Comparison of ENCODE assay signal across 8 mouse cellular contexts in genomic region chr16:34440994-34441414, GRCm38 (mm10).
A peak's percentile ranks its signal among the peaks of the same experiment; 100 is the strongest.
DNase-seq lines count a peak whose midpoint lies in the region; ATAC-seq lines count a peak whose summit lies in the region.

No protein-coding gene starts in this region.

- no peaks in the 10 kb centered on the region for H3K27me3 ChIP-seq in embryonic facial prominence, embryonic 13.5 days
- H3K27me3 ChIP-seq in heart, embryonic 11.5 days (ENCODE audit: control insufficient read depth, insufficient read depth, low read length), result no peaks in the 10 kb centered on the region
- H3K27me3 ChIP-seq in lung, embryonic 16.5 days (ENCODE audit: control insufficient read depth, insufficient read depth, low read depth, low read length), result no peaks in the 10 kb centered on the region

- no peaks in the 10 kb centered on the region for H3K36me3 ChIP-seq in embryonic facial prominence, embryonic 13.5 days
- H3K36me3 ChIP-seq in heart, embryonic 11.5 days (ENCODE audit: control insufficient read depth, insufficient read depth, low read length), result no peaks in the 10 kb centered on the region
- H3K36me3 ChIP-seq in lung, embryonic 16.5 days (ENCODE audit: control insufficient read depth, insufficient read depth, low read length), result no peaks in the 10 kb centered on the region

- no peaks in the 10 kb centered on the region for H3K9me3 ChIP-seq in embryonic facial prominence, embryonic 13.5 days
- no peaks in the 10 kb centered on the region for H3K9me3 ChIP-seq in heart, embryonic 11.5 days (replicated peaks; ENCODE audit: control insufficient read depth, low read length)
- H3K9me3 ChIP-seq in lung, embryonic 16.5 days (ENCODE audit: control insufficient read depth, low read length), result no peaks in the 10 kb centered on the region

- peak; percentile 43 to 45 for DNase-seq in layer of hippocampus, adult 8-10 months (ENCODE audit: low spot score in 2 of 2)
- no peak for DNase-seq in layer of hippocampus, adult 11-12 months (ENCODE audit: low spot score)
- DNase-seq in kidney, adult 9 months, result peak; percentile 67
- DNase-seq in right cerebral cortex, postnatal 10 days (ENCODE audit: low spot score in 2 of 2), result peak; percentile 72 to 78
- no peak for DNase-seq in spleen, postnatal 10 days (ENCODE audit: low spot score in 2 of 2)

- peak overlapping the region; percentile 74 for H3K27ac ChIP-seq in embryonic facial prominence, embryonic 13.5 days
- H3K27ac ChIP-seq in heart, embryonic 11.5 days (ENCODE audit: low read depth, low read length), result peak overlapping the region; percentile 78
- peak overlapping the region; percentile 78 for H3K27ac ChIP-seq in lung, embryonic 16.5 days (ENCODE audit: low read length)

- H3K4me1 ChIP-seq in embryonic facial prominence, embryonic 13.5 days, result peaks cover 31% of the 10 kb centered on the region
- H3K4me1 ChIP-seq in heart, embryonic 11.5 days (ENCODE audit: control insufficient read depth, insufficient read depth, low read length), result peaks cover 20% of the 10 kb centered on the region
- H3K4me1 ChIP-seq in lung, embryonic 16.5 days (replicated peaks; ENCODE audit: control insufficient read depth, insufficient read depth, low read length), result peaks cover 32% of the 10 kb centered on the region

- WGBS in embryonic facial prominence, embryonic 13.5 days, result 37% methylated on average over 4 of the region's 4 CpGs
- 21% methylated on average over 4 of the region's 4 CpGs for WGBS in heart, embryonic 11.5 days (ENCODE audit: insufficient replicate concordance)
- WGBS in lung, embryonic 16.5 days, result 28% methylated on average over 4 of the region's 4 CpGs

- ATAC-seq in embryonic facial prominence, embryonic 13.5 days (ENCODE audit: insufficient number of reproducible peaks, insufficient read depth, low FRiP score, low TSS enrichment, low read depth), result 0 out of 2 replicates have a peak, but pooled peaks have one; percentile 43
- ATAC-seq in heart, embryonic 11.5 days (replicated peaks; ENCODE audit: insufficient number of reproducible peaks, low FRiP score, low TSS enrichment), result peak; percentile 77
- peak; percentile 97 for ATAC-seq in lung, embryonic 16.5 days (ENCODE audit: low read depth)

- no peak overlapping the region for H3K4me3 ChIP-seq in embryonic facial prominence, embryonic 13.5 days
- no peak overlapping the region for H3K4me3 ChIP-seq in heart, embryonic 11.5 days (ENCODE audit: low read depth, low read length)
- no peak overlapping the region for H3K4me3 ChIP-seq in lung, embryonic 16.5 days (ENCODE audit: low read length)

- H3K9ac ChIP-seq in embryonic facial prominence, embryonic 13.5 days, result no peak overlapping the region
- no peak overlapping the region for H3K9ac ChIP-seq in heart, embryonic 11.5 days (ENCODE audit: low read depth, low read length)
- H3K9ac ChIP-seq in lung, embryonic 16.5 days (ENCODE audit: low read length), result no peak overlapping the region

- no peak overlapping the region; the same call in 1 of the 2 replicates for H3K4me2 ChIP-seq in embryonic facial prominence, embryonic 13.5 days
- H3K4me2 ChIP-seq in heart, embryonic 11.5 days, result 0 out of 2 replicates have a peak overlapping the region, but pooled peaks have one; percentile 16
- H3K4me2 ChIP-seq in lung, embryonic 16.5 days (ENCODE audit: low read depth, low read length), result no peak overlapping the region

Comparison
In these comparisons a context has a peak if more than half of its experiments do, and no peak if none do; other contexts are left out.
1. DNase-seq: peak in layer of hippocampus, adult 8-10 months (2 of 2), kidney, adult 9 months (single experiment) and right cerebral cortex, postnatal 10 days (2 of 2); none in layer of hippocampus, adult 11-12 months (single experiment) and spleen, postnatal 10 days (0 of 2).
2. ATAC-seq: peak in every context shown above with its lines; median percentile 97 in lung, embryonic 16.5 days; 77 in heart, embryonic 11.5 days; 43 in embryonic facial prominence, embryonic 13.5 days.
3. Peak in every context shown above with its lines, with median percentiles within 50 percentile points of each other: H3K27ac ChIP-seq.